Mouse (Mus musculus) effector memory CD4-positive, alpha-beta T cell, adult 5 months (primary cell): ENCODE results near the gene Inhbe. TPM values are rescaled to one million over a fixed set of nuclear protein-coding genes. Genes with fewer than 3 reads are reported as not detected.

Experiments
- polyA plus RNA-seq: library from polyadenylated mRNA; unstranded; fragments of 100-300 nt; shearing (Covaris generic); gene quantifications from one replicate; pipeline ENCODE4 v1.2.1, GENCODE M21; 2017

Gene Inhbe
- not detected for polyA plus RNA-seq

DNA sequence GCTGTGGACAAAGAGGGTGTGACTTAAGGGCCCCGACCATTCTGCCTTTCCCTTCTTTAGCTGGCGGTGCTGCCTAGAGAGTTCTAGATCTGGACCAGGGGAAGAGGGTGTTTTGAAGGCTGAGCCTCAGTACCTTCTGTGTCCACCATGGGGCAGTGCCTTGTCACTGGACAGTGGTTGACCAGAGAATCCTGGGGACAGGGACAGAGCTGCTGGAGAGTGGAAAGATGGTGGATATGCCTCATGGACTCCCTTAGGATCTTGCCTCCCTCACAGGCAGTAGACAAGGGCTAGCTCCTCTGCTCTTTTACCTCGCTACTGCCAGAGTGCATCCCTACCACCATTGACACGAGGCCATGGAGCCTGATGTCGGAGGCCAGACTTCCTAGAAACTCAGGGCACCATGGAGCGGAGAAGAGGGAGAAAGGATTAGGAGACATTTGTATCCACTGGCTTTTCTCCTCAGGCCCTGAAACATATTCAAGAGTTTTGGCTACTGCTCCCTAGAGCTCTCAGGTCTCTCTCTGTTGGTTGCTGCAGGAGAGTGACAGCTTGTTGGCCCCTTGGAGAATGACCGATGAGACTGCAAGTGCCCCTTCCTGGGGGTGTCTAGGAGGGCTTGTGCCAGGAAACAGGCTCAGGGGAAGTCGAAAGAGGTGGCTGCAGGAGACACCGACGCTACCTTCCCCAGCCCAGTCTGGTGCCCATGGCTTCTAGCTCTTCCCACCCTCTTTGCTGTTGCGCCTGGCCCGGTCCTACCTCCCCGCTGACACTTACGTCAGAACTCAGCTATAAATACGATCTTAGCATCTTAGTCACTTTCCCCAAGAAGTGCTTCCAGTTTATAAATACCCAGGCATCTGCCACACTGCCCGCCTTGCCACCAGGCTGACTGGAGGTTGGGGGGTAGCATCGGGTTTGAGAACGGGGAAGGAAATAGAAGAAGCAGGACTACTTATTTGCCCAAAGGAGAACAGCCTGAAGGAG, at the start of gene Inhbe:
Gene Inhbe, minus strand, starts transcription at position 503 of the 987 bp plus-strand sequence.

GRCm38 (mm10) chr10:127380251-127380691, 26.1 kb upstream of the Inhbe start, which contains the start of gene R3hdm2:
TSS of gene R3hdm2 (plus strand) at chr10:127380327.

DNA sequence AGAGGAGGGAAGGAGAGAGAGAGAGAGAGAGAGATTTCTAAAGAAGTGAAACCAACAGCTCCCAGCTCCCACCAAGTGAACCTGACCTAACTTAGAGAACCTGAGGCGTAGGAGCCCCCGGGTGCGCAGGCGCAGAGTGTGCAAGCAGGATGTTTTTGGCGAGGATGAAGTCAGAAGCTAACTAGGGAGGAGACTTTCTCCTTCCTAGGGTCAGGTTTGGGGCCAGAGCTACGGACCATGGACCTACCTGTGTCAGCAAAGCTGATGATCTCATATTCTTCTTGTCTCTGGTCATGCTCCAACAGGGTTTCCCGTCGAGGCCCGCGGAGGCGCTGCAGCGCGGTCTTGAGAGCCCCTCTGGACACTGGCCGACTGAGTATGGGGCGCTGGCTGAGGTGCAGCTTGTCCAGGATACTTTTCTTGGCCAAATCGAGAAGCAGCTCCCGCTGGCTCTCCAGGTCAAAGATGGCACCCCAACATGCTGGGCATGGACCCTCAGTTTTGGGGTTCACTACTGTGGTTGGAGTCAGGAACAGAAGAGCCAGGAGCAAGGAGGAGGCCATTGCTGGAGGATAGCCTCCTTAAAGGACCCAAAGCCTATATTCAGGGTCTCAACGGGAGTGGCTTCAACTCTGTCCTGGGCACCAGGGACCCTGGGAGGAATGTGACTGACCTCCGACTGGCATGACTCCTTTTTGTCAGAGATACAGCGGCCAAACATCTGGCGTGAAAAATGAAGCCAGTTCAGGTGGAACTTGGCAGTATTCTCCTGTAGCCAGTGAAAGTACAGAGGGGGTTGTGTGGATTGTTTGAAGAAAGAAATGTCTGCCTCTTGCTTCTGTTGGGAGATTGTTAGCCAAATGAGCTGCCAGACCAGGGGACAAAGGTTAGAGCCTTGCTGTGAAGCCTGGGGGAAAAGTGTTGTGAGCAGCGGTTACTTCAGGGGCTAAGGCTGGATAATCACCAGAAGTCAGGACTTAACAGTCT, 15.9 kb upstream of the Inhbe start, which contains the start of gene Inhbc:
Gene Inhbc, minus strand, starts transcription at position 598 of the 987 bp plus-strand sequence.

GRCm38 (mm10) chr10:127341891-127342639, 12.1 kb downstream of the Inhbe start, which contains the start of gene Gli1:
TSS of gene Gli1 (minus strand) at chr10:127341974.

GRCm38 (mm10) chr10:127321621-127322020, 32.6 kb downstream of the Inhbe start, which contains the start of gene Arhgap9:
TSS of gene Arhgap9 (plus strand) at chr10:127321964.

DNA sequence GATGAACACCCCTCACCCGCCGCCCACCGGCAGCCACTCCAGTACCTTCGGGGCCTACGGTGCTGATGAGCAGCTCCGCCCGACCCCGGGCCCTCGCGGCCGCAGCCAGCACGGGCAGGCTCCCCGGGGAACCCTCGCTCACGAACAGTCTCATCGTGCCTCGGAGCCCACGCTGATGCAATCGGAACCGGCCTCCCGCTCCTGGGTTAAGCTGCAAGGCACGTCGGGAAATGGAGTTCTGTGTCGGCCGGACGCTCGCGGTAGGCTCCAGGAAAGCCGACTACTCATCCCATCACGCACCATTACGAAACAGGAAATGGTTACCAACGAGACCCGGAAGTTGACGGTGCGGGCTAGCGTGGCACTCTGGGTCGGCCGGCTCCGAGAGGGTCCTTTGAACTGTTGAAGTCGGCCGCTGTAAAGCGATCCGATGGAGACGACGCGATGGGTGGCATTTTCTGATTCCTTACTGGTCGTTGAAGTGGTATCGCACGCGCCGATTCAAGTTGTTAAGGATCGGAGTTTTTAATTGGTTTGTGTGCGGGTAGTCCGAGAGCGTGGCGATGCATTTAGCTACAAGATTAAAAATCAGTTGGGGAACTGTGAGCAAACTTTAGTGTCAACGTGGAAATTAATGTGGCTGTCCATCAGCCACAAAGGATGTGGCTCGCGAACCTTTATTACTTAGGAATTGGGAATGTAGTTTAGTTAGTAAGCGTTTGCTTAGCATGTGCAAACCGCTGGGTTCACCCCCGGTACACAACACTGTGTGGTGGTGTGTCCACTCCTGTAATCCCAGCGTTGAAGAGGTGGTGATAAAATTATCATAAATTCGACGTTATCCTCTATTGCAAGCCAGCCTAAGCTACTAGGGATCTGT, 42.5 kb downstream of the Inhbe start, which contains the start of gene Mars:
Gene Mars, minus strand, starts transcription at position 311 of the 880 bp plus-strand sequence.

Other genes with a start within 250 kb of the Inhbe start
- gene Os9, start 233.3 kb downstream of the Inhbe start, polyA plus RNA-seq = 154 TPM
- 677 TPM for gene B4galnt1, start 189.2 kb downstream of the Inhbe start, polyA plus RNA-seq
- 11.0 TPM for gene Slc26a10, start 173.8 kb downstream of the Inhbe start, polyA plus RNA-seq
- gene Arhgef25, start 164.3 kb downstream of the Inhbe start, polyA plus RNA-seq = not detected
- gene Dtx3, start 158.7 kb downstream of the Inhbe start, polyA plus RNA-seq = 109 TPM
- gene Pip4k2c, start 142.8 kb downstream of the Inhbe start, polyA plus RNA-seq = 28.9 TPM
- not detected for gene Kif5a, start 91.1 kb downstream of the Inhbe start, polyA plus RNA-seq
- gene Dctn2, start 88.0 kb downstream of the Inhbe start, polyA plus RNA-seq = 74.6 TPM
- gene Mbd6, start 65.4 kb downstream of the Inhbe start, polyA plus RNA-seq = 8.4 TPM
- gene Mars, start 42.6 kb downstream of the Inhbe start, polyA plus RNA-seq = 55.4 TPM
- gene Arhgap9, start 32.4 kb downstream of the Inhbe start, polyA plus RNA-seq = 193 TPM
- 0.09 TPM for gene Gli1, start 12.4 kb downstream of the Inhbe start, polyA plus RNA-seq
- gene Inhbc, start 16.0 kb upstream of the Inhbe start, polyA plus RNA-seq = not detected
- 42.4 TPM for gene R3hdm2, start 25.9 kb upstream of the Inhbe start, polyA plus RNA-seq
- gene Stac3, start 147.3 kb upstream of the Inhbe start, polyA plus RNA-seq = not detected
- not detected for gene Ndufa4l2, start 160.6 kb upstream of the Inhbe start, polyA plus RNA-seq
- 51.9 TPM for gene Shmt2, start 168.0 kb upstream of the Inhbe start, polyA plus RNA-seq
- not detected for gene Nxph4, start 180.1 kb upstream of the Inhbe start, polyA plus RNA-seq